Mouse (Mus musculus): ENCODE measurements at regions not wholly inside any gene's neighbourhood (a gene's known extent, or its start where the extent isn't known, plus 50 kb on each side); places are given as distances from the start of the nearest gene placed in this dataset.

- TF ChIP-seq CTCF (IDR thresholded peaks at IDR 0.05; ENCODE audit: low read depth) (no peak), EP300 (optimal IDR thresholded peaks at IDR 0.05) (no peak)
Measured at GRCm38 (mm10) chr16:24118487-24118886, 129.8 kb upstream of the Bcl6 start.

Measured in stomach, postnatal 0 days (tissue).